Mouse (Mus musculus) kidney, adult 2 months (tissue): ENCODE measurements around the gene Dohh. TPM values are rescaled to one million over a fixed set of nuclear protein-coding genes. Genes with fewer than 3 reads are reported as not detected.

Source experiments
- DNase-seq: peaks from one replicate; pipeline ENCODE4 v3.0.0; 2021
- H3K27ac ChIP-seq: fragments of 200-500 bp; 2 replicates; pipeline ENCODE4 v1.5.1; 2012; ENCODE audit warnings: low read depth, low read length, control low read depth, inconsistent platforms; ENCODE audit not compliant: insufficient read depth
- H3K27me3 ChIP-seq: fragments of 200-500 bp; replicated peaks from 2 replicates; pipeline ENCODE4 v1.6.1; 2012; ENCODE audit warnings: mild to moderate bottlenecking, moderate library complexity, low read length, inconsistent platforms; ENCODE audit not compliant: control insufficient read depth, insufficient read depth
- H3K36me3 ChIP-seq: fragments of 200-500 bp; 2 replicates; pipeline ENCODE4 v1.6.1; 2012; ENCODE audit warnings: mild to moderate bottlenecking, moderate library complexity, low read length, inconsistent platforms; ENCODE audit not compliant: control insufficient read depth, insufficient read depth
- H3K4me1 ChIP-seq: fragments of 200-500 bp; 2 replicates; pipeline ENCODE4 v1.6.1; 2011; ENCODE audit warnings: low read length; ENCODE audit not compliant: control insufficient read depth, insufficient read depth
- H3K4me3 ChIP-seq: fragments of 200-500 bp; 2 replicates; pipeline ENCODE4 v1.5.1; 2011; ENCODE audit warnings: mild to moderate bottlenecking, low read depth, low read length, control low read depth; ENCODE audit not compliant: insufficient read depth
- CTCF ChIP-seq: fragments of 200-500 bp; conservative IDR thresholded peaks from 2 replicates; pipeline ENCODE4 v1.5.1; 2011; ENCODE audit warnings: low read depth, mild to moderate bottlenecking, control low read depth, low read length, moderate library complexity, mixed read lengths; ENCODE audit not compliant: insufficient read depth, insufficient read length
- POLR2A ChIP-seq: fragments of 200-500 bp; IDR thresholded peaks from one replicate; pipeline ENCODE4 v1.6.1; 2011; ENCODE audit warnings: low read depth, low read length, control low read depth
- WGBS: fragments of 180-500 bp; shearing (Covaris S2); methylation state at CpG from one replicate; pipeline ENCODE4 v1.1.7; 2018; 5-methylcytosine and 5-hydroxymethylcytosine counted together
- polyA plus RNA-seq: library from polyadenylated mRNA; depleted of rRNA; stranded (reverse); fragments of >200 nt; gene quantifications from 2 replicates; pipeline ENCODE4 v1.2.3, GENCODE M21; 2012

Gene Dohh
- polyA plus RNA-seq, 1 experiment: 60.6 TPM

GRCm38 (mm10) chr10:81385603-81386306, 1.5 kb downstream of the Dohh start:
- WGBS: 72% methylated on average over 22 of the region's 22 CpGs
- Histone ChIP-seq H3K27me3 (no peaks in the 10 kb centered on the region), H3K4me1 (peaks cover 11% of the 10 kb centered on the region; the same call in 1 of the 2 replicates), H3K27ac (no peak overlapping the region), H3K36me3 (no peaks in the 10 kb centered on the region), H3K4me3 (no peak overlapping the region)
- TF ChIP-seq POLR2A (no peak), CTCF (no peak)
- no peak for DNase-seq

DNA sequence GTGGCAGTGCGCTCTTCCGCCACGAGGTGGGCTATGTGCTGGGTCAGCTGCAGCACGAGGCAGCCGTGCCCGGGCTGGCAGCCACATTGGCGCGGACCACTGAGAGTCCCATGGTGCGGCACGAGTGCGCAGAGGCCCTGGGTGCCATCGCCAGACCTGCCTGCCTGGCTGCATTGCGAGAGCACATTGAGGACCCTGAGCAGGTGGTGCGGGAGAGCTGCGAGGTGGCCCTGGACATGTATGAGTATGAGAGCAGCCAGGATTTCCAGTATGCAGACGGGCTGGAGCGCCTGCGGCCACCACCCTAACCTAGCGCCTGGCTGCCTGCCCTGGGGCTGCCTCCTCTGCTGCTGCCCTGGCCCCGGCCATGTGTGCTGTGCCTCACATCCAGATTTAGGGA, 3.5 kb downstream of the Dohh start:
- H3K4me1 ChIP-seq: peaks cover 18% of the 10 kb centered on the region; the same call in 1 of the 2 replicates
- 94% methylated on average over 20 of the region's 20 CpGs for WGBS
- no peaks in the 10 kb centered on the region for H3K36me3 ChIP-seq
- TF ChIP-seq POLR2A: no peak
- no peak for TF ChIP-seq CTCF
- H3K27me3 ChIP-seq: no peaks in the 10 kb centered on the region
- no peak overlapping the region for H3K4me3 ChIP-seq
- H3K27ac ChIP-seq: no peak overlapping the region
- no peak for DNase-seq

- no peak for DNase-seq
- 66% methylated on average over 5 of the region's 5 CpGs for WGBS
- Histone ChIP-seq H3K36me3 (no peaks in the 10 kb centered on the region), H3K27ac (no peak within 1 kb of the TSS), H3K4me1 (peaks cover 22% of the 10 kb centered on the region; the same call in 1 of the 2 replicates), H3K4me3 (no peak within 1 kb of the TSS), H3K27me3 (no peaks in the 10 kb centered on the region)
- TF ChIP-seq POLR2A (no peak), CTCF (no peak)
Measured at GRCm38 (mm10) chr10:81388505-81389055, 4.4 kb downstream of the Dohh start, which contains the start of gene Gm48552. Gene Gm48552 (plus strand): TSS chr10:81389005.

DNA sequence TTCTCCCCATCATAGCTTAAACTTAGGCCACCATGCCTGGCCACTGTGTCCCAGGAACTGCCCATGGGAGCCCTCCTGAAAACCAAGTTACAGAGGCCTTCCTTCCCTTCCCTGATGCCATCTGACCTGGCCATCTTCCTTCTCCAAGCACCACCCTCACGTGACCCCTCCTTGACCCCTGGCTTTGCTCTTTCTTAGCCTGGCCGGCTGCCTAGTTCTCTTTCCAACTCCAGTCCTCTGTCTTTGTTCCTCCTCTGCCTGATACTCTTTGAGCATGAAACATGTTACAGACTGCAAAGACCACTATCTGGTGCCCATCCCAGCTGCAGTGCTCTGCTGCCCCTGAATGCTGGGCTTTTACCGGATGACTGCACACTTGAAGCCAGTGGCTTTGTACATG, 5.1 kb downstream of the Dohh start:
- no peaks in the 10 kb centered on the region for H3K27me3 ChIP-seq
- TF ChIP-seq CTCF (no peak), POLR2A (no peak)
- no peaks in the 10 kb centered on the region for H3K36me3 ChIP-seq
- no peak overlapping the region for H3K27ac ChIP-seq
- H3K4me1 ChIP-seq: peaks cover 25% of the 10 kb centered on the region; the same call in 1 of the 2 replicates
- WGBS: 24% methylated on average over 3 of the region's 3 CpGs
- DNase-seq: peak; percentile 78
- no peak overlapping the region for H3K4me3 ChIP-seq

DNA sequence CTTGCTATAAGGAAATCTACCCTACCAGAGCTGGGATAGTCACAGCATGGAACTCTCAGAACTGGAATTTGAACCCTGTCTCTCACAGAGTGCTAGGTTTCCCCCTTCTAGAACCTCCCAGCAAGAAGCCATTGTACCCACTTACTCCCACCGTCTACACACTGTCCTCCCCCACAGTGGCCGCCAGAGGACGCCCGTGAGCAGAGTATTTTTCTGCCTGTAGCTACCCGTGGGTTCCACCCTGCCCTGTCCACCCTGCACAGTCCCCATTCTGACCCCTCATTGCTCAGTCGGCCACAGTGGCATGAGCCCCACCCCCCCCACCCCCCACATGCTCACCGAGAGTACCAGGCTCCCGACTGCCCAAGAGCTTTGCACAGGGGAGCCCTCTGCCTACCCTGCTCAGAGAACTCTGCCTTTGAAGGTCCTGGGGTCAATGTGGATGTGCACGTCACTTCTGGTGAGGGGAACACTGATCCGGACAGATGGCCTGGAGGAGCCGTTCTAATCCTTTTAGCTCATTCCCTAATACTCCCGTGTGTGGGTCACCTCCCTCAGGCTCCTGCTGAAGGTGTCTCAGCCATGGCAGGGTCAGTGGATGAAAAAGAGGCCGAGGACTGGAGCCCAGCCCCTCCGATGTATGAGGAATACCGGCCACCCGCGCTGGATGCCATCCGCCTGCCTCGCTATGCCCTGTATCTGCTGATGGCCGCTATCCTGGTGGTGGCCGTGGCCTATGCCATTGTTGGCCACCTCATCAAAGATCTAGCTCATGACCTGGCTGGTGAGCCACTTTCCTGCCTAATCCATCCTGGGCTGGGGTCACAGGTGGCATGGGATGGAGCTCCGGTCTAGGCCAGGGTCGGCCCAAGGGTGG, 5.8 kb downstream of the Dohh start:
- no peak overlapping the region for H3K27ac ChIP-seq
- H3K4me1 ChIP-seq: peaks cover 23% of the 10 kb centered on the region; the same call in 1 of the 2 replicates
- TF ChIP-seq POLR2A: no peak
- TF ChIP-seq CTCF: peak; percentile 91
- DNase-seq: peak; percentile 81
- H3K27me3 ChIP-seq: no peaks in the 10 kb centered on the region
- WGBS: 48% methylated on average over 23 of the region's 23 CpGs
- no peak overlapping the region for H3K4me3 ChIP-seq
- no peaks in the 10 kb centered on the region for H3K36me3 ChIP-seq

GRCm38 (mm10) chr10:81390678-81390965, 6.4 kb downstream of the Dohh start:
- DNase-seq: no peak
- H3K4me3 ChIP-seq: no peak overlapping the region
- H3K27me3 ChIP-seq: no peaks in the 10 kb centered on the region
- WGBS: 88% methylated on average over 13 of the region's 13 CpGs
- peaks cover 18% of the 10 kb centered on the region; the same call in 1 of the 2 replicates for H3K4me1 ChIP-seq
- TF ChIP-seq POLR2A: no peak
- no peak for TF ChIP-seq CTCF
- no peak overlapping the region for H3K27ac ChIP-seq
- H3K36me3 ChIP-seq: no peaks in the 10 kb centered on the region

DNA sequence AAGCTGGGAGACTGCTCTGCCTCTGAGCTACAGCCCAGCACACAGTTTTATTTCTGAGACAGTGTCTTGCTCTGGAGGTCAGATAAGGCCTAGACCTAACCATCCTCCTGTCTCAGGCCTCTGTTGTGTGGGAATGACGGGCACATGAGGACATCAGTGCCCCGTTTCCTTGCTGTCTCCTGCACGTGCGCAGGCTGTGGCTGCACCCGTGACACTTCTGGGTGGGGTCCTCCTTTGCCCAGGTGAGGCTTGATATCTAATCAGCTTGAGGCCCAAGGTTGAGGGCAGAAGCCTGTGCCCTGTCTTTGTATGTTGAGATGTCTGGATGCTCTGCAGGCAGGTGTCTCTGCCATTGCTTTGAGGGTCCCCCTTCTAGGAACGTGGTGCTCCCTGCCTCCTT, 8.0 kb downstream of the Dohh start:
- H3K27ac ChIP-seq: peak overlapping the region; percentile 8; the same call in 1 of the 2 replicates
- WGBS: 61% methylated on average over 6 of the region's 6 CpGs

More for the DNA sequence above, 8.0 kb downstream of the Dohh start:
- no peaks in the 10 kb centered on the region for H3K36me3 ChIP-seq
- H3K27me3 ChIP-seq: no peaks in the 10 kb centered on the region
- no peak overlapping the region for H3K4me3 ChIP-seq
- TF ChIP-seq POLR2A: no peak
- TF ChIP-seq CTCF: no peak
- DNase-seq: no peak
- peaks cover 18% of the 10 kb centered on the region; the same call in 1 of the 2 replicates for H3K4me1 ChIP-seq
